Mouse (Mus musculus): ENCODE results near the gene Olfr310. TPM values are rescaled to one million over a fixed set of nuclear protein-coding genes. Genes with fewer than 3 reads are reported as not detected.

Olfr310 gene
- polyA plus RNA-seq (2012; rRNA removed): not detected in 2 replicates

GRCm38 (mm10) chr7:86277072-86277471, at the start of gene Olfr310:
Gene Olfr310, minus strand, starts transcription at chr7:86277172.

GRCm38 (mm10) chr7:86325530-86325929, 48.6 kb upstream of the Olfr310 start, which contains the start of gene Olfr308:
Gene Olfr308, minus strand, starts transcription at chr7:86325630.

GRCm38 (mm10) chr7:86313608-86314007, 36.6 kb upstream of the Olfr310 start, which contains the start of gene Olfr309:
Gene Olfr309, minus strand, starts transcription at chr7:86313708.

DNA sequence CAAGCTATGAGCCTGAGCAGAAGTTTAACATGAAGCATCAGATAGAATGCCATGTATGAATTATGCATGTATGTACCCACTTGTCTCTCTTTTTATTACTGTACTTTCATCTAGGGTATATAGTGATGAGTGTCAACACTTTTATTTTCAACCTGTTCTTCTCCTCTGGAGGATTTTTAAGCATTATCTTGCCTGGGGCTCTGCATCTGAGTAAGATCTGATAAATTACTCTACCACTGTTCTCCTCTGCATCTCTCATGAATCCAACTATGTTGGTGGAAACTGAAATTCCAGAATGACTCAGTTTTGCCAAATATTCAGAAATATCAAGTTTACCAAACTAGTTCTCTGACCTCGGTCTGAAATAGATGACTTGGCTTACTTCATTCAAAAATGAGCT, 30.8 kb downstream of the Olfr310 start, which contains the start of gene Vmn2r76:
TSS of gene Vmn2r76 (minus strand) at position 101 of the 400 bp plus-strand sequence.

Other genes with a start within 250 kb of the Olfr310 start
- not detected in 2 replicates for gene Vmn2r75, start 105.4 kb downstream of the Olfr310 start, polyA plus RNA-seq (2012; rRNA removed)
- gene Vmn2r76, start 30.9 kb downstream of the Olfr310 start, polyA plus RNA-seq (2012; rRNA removed): not detected in 2 replicates
- not detected in 2 replicates for gene Olfr309, start 36.5 kb upstream of the Olfr310 start, polyA plus RNA-seq (2012; rRNA removed)
- gene Olfr308, start 48.5 kb upstream of the Olfr310 start, polyA plus RNA-seq (2012; rRNA removed): not detected in 2 replicates
- gene Olfr307, start 60.4 kb upstream of the Olfr310 start, polyA plus RNA-seq (2012; rRNA removed): not detected in 2 replicates
- not detected in 2 replicates for gene Olfr305, start 89.8 kb upstream of the Olfr310 start, polyA plus RNA-seq (2012; rRNA removed)
- gene Olfr304, start 109.5 kb upstream of the Olfr310 start, polyA plus RNA-seq (2012; rRNA removed): not detected in 2 replicates
- not detected in 2 replicates for gene Olfr303, start 120.6 kb upstream of the Olfr310 start, polyA plus RNA-seq (2012; rRNA removed)
- gene Olfr301, start 126.7 kb upstream of the Olfr310 start, polyA plus RNA-seq (2012; rRNA removed): not detected in 2 replicates
- not detected in 2 replicates for gene Olfr299, start 182.7 kb upstream of the Olfr310 start, polyA plus RNA-seq (2012; rRNA removed)
- not detected in 2 replicates for gene Olfr298, start 215.3 kb upstream of the Olfr310 start, polyA plus RNA-seq (2012; rRNA removed)
- gene Olfr297, start 242.8 kb upstream of the Olfr310 start, polyA plus RNA-seq (2012; rRNA removed): not detected in 2 replicates